Mouse (Mus musculus): ENCODE results near the gene Lmcd1.

The Lmcd1 gene

DNA sequence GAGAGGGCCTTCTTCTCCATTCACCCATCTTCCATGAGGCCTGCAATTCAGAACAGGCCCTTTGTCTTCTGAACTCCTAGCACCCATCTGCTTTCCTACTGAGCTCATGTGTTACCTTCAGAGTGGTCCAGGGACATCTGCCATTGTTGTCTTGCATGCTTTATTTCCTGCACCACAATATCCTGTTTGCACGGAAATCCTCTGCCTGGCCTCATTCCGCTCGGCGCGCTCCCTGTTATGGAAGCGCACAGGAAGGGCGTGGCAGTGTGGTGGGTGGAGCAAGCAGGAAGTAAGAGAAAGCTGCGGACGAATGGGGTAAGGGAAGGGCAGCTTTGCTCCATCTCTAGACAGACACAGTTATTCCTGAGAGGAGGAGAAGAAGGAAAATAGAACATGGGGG is 14.1 kb downstream of the Lmcd1 start:
- DNase-seq (ENCODE audit: low spot score) = no peak

DNA sequence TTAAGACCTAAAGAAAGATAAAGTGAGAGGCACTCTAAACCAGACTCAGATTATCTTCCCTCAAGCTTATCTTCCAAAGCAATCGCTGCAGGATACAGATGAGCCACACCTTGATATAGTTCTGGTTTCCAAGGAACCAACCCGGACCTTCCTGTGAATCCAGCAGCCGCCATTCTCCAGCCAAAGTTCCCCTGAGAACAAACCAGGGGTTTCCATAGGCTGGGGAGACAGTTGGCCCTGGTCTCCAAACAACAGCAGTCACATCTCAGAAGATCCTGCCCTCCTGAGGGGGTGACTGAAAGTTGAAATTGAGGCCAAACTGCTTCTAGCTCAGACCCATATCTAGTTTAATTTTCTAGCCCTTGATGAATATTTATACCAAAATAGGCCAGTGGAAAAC is 14.7 kb downstream of the Lmcd1 start:
- DNase-seq (ENCODE audit: low spot score) = no peak

- DNase-seq (ENCODE audit: low spot score) = no peak
These were observed 17.6 kb downstream of the Lmcd1 start for GRCm38 (mm10) chr6:112291146-112291545.

GRCm38 (mm10) chr6:112293320-112293719 is 19.8 kb downstream of the Lmcd1 start:
- no peak for DNase-seq (ENCODE audit: low spot score)

DNA sequence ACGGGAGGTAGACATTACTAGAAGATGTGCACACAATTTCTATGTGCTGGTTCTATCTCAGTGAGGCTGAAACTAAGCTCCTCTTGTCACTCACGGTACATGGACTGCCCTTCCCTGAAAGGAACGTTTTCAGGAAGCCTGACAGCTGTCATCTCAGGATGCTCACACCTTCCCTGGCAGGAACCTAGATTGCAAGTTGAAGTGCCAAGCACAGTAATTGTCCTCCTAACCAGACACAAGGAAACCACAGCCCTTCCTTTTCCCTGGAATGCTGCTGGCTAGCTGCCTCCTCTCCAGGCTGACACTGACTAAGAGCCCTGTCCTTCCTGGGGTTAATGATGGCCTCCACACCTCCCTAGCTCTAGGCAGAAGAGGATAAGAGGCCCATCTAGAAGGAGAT is 21.7 kb downstream of the Lmcd1 start:
- no peak for DNase-seq (ENCODE audit: low spot score)

- DNase-seq (ENCODE audit: low spot score) = no peak
These were observed 26.6 kb downstream of the Lmcd1 start for GRCm38 (mm10) chr6:112300146-112300545.

DNA sequence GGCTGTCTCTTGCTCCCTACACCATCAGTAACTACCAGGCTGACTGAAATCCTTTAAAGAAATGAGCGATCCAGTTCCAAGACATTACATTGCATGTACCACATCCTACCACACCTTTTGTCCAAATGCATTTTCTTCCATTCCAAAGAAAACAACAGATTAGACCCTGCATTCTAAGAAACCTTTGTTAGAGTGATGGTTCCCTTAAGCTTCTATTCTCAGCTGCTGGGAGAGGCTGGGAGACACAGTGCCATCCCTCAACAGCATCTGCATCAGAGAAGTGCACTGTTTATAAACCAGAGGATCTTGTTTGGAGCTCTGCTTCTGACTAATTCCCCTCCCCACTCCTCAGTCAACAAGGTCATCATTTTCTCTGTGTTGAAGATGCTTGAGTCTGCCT is 27.1 kb downstream of the Lmcd1 start:
- DNase-seq (ENCODE audit: low spot score) = no peak

GRCm38 (mm10) chr6:112302248-112302647 is 28.7 kb downstream of the Lmcd1 start:
- DNase-seq (ENCODE audit: low spot score) = peak; percentile 12

DNA sequence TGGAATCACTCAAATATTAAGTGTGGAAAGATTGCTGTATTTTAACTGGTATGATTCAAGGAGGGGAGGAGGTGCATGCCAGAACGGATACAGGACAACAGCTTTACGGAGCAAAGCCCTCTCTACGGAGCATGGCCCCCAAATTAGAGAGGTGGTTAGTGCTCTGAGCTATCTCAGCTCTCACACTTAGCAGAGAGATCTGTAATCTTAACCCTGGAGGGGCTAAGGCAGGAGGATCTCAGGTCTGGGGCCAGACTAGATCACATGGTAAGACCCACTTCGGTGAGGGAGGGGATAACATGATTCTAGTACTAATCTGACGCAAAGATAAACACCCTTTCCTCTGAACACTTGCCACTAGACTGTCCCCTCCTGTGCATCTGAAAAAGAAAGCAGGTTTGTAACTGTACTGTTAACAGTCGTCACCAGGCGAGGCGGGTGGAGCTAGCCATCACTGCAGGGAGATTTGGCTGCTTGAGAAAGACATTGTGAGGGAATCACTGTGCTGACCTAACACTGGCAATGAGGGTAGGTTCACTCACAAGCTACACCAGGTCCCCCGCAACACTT is 29.3 kb downstream of the Lmcd1 start:
- no peak for DNase-seq (ENCODE audit: low spot score)

GRCm38 (mm10) chr6:112304751-112305150 is 31.2 kb downstream of the Lmcd1 start:
- no peak for DNase-seq (ENCODE audit: low spot score)

- DNase-seq (ENCODE audit: low spot score) = no peak
These were observed 35.9 kb downstream of the Lmcd1 start for GRCm38 (mm10) chr6:112309330-112309938.

- DNase-seq (ENCODE audit: low spot score) = no peak
These were observed 37.8 kb downstream of the Lmcd1 start for GRCm38 (mm10) chr6:112311385-112311784.

- DNase-seq (ENCODE audit: low spot score) = no peak
These were observed 45.9 kb downstream of the Lmcd1 start for GRCm38 (mm10) chr6:112319449-112319848.

DNA sequence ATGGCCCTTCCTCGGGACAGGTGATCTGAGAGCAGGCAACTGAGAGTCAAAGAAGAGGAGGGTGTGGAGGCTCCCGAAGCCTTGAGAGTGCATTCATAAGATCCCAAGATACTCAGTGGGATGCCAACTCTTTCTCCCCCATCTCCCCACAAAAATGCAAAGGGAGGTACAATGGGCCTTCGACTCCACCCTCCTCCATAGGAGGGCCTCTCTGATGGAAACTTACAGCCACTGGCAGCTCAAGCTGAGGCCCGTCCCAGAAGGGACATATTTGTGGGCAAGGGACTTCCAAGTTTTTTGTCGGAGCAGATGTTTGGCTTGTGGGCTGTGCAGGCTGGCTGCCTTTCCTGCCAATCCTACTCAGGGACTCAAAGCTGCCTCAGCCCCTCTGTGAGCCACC is 47.1 kb downstream of the Lmcd1 start:
- no peak for DNase-seq (ENCODE audit: low spot score)

DNA sequence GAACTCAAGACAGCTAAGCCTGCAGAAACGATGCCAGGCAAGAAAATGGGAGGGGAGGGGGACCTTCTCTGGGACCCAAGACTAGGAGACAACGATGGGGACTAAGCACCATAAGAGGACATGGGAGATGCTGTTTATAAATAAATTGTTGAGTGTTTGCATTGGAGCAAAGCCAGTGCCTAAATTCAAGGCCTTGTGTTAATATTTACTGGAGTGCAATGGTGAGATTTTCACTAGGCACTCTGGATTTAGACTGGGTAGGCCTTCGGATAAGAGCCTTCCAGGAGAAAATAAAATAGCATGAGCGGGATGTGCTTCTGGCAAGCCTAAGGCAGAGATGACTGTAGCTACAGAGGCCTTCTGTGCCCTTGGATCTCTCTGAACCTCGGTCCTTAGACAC is 49.4 kb downstream of the Lmcd1 start:
- no peak for DNase-seq (ENCODE audit: low spot score)

DNA sequence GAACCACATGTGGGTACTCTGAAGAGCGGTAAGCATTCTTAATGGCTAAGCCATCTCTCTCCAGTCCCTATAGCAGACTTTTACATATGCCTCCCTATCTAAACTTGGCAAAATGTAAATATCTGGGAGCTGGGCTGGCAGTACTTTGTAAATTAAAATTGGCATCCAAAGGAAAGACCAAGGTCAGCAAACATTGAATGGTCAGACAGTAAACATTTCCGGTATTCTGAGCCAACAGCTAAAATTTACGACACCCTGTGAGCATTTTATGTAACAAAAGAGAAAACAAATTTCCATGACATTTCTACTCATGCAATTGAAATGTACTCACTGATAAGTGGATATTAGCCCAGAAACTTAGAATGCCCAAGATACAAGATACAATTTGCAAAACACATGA is 51.7 kb downstream of the Lmcd1 start:
- DNase-seq (ENCODE audit: low spot score) = no peak

- DNase-seq (ENCODE audit: low spot score) = no peak
These were observed 54.2 kb downstream of the Lmcd1 start for GRCm38 (mm10) chr6:112327793-112328192.

DNA sequence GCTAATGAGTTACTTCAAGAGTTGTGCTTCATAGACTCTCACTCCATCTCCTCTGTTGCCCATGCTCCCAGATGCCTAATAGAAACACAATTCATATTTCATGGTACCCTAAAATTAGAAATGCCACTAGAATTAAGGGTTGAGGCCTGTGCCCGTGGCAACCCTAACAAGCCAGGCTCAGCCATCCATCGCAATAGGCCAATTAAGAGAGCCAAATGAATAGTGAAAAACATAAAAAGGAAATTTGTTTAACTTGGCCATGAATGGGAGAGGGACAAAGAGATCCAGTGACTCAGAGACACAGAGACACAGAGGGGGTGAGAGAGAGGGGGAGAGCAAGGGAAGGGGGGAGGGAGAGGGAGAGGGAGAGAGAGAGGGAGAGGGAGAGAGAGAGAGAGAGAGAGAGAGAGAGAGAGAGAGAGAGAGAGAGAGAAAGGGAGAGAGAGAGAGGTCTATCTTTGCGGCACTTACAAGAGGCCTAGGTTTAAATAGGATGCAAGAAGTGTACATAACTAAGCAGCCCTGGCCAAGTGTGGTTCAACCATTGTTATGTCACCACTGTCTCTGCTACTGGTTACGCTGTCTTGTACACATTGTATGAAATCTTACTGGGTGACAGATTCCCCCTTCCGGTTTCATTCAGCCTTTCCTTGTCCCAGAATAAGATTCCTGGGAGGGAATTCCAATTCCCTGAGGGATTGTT is 57.1 kb downstream of the Lmcd1 start:
- no peak for DNase-seq (ENCODE audit: low spot score)

- no peak for DNase-seq (ENCODE audit: low spot score)
These were observed 57.7 kb downstream of the Lmcd1 start for GRCm38 (mm10) chr6:112331223-112331598.

DNA sequence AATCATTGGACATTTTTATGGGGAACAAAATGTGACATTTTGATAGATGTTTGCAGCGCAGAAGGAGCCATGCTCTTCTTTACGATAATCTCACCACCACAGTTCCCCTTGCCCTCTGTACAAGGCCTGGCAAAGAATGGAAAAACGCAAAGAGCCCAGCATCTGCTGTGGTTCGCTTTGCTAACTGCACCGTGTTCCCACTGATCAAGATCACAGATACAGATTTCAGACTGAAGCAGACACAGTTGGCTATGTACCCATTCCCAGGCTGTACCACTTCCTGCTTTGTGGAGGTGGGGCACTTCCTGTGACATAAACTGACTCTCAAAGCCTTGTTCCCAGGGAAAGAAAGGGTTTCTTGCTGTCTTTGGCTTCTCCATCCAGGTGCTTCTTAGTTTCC is 60.4 kb downstream of the Lmcd1 start:
- DNase-seq (ENCODE audit: low spot score) = no peak

- DNase-seq (ENCODE audit: low spot score) = no peak
These were observed 64.1 kb downstream of the Lmcd1 start for GRCm38 (mm10) chr6:112337667-112338066.

DNA sequence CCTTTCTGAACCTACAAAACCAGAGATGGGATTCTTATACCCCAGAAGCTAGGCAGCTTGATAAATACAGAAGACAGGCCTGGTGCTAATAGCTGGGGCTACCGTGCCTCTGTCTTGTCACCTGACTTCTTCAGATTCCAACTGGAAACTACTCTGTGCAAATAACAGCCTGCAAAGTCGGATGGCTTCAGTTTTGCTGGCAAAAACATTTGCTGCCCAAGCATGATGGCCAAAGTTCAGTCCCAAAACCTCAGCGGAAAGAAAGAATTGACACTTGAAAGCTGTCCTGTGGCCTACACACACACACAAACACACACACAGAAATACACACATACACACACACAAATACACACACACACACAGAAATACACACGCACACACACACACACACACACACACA is 65.5 kb downstream of the Lmcd1 start:
- no peak for DNase-seq (ENCODE audit: low spot score)

DNA sequence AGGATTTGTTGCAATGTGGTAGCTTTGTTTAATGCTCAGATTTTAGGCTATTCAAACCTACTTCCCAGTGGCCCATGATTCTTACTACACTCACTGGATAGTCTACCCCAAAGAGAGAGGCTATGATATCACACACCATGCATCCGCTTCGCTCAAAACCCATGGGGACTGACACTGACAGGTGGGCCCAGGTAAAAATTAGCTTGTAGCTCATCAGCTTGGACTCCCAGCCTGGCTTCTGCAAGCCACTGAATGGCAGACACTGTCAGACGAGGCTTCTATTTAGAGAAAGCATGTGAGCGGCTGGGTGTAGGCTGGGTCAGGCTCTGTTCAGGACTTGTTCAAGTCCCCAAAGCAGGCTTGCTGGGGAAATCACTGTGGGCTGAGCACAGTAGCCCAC is 76.9 kb downstream of the Lmcd1 start:
- no peak for DNase-seq (ENCODE audit: low spot score)

- no peak for DNase-seq (ENCODE audit: low spot score)
These were observed 85.8 kb downstream of the Lmcd1 start for GRCm38 (mm10) chr6:112359341-112359740.
